Mouse (Mus musculus) spleen, postnatal 0 days (tissue): ENCODE data around the gene Vmn1r4. TPM values are rescaled to one million over a fixed set of nuclear protein-coding genes. Genes with fewer than 3 reads are reported as not detected.

Experiments used
- polyA plus RNA-seq: library from polyadenylated mRNA; unstranded; fragments of >200 nt; fragmentation: Nextera tagmentation; extraction: Ambion mirVana; gene quantifications from 2 replicates; pipeline ENCODE4 v1.2.1, GENCODE M21; 2015

Gene Vmn1r4
- 0.38 and 0.41 TPM in 2 replicates for polyA plus RNA-seq

GRCm38 (mm10) chr6:56923726-56924707, at the start of gene Vmn1r4, which contains the start of gene Nt5c3:
Vmn1r4 (plus strand) TSS chr6:56924015.
Nt5c3 (minus strand) TSS chr6:56923932.

GRCm38 (mm10) chr6:56969973-56970372, 46.2 kb downstream of the Vmn1r4 start, which contains the start of gene Vmn1r5:
Vmn1r5 (plus strand) TSS chr6:56970273.

GRCm38 (mm10) chr6:56996943-56997342, 73.1 kb downstream of the Vmn1r4 start, which contains the start of gene Vmn1r6:
Vmn1r6 (plus strand) TSS chr6:56997243.

Other genes starting within 250 kb of the Vmn1r4 start
- 124 and 145 TPM in 2 replicates for gene Lsm5, start 219.3 kb upstream of the Vmn1r4 start, polyA plus RNA-seq
- 6.1 and 7.1 TPM in 2 replicates for gene Avl9, start 209.1 kb upstream of the Vmn1r4 start, polyA plus RNA-seq
- 15.0 and 15.1 TPM in 2 replicates for gene Kbtbd2, start 126.2 kb upstream of the Vmn1r4 start, polyA plus RNA-seq
- gene Fkbp9, start 92.0 kb upstream of the Vmn1r4 start, polyA plus RNA-seq = 27.9 and 33.6 TPM in 2 replicates
- 214 and 265 TPM in 2 replicates for gene Nt5c3, start 83 bp upstream of the Vmn1r4 start, polyA plus RNA-seq
- 0.05 TPM in 1 of 2 replicates, not detected in the other for gene Vmn1r5, start 46.3 kb downstream of the Vmn1r4 start, polyA plus RNA-seq
- not detected in 2 replicates for gene Vmn1r6, start 73.2 kb downstream of the Vmn1r4 start, polyA plus RNA-seq
- not detected in 2 replicates for gene Vmn1r7, start 101.3 kb downstream of the Vmn1r4 start, polyA plus RNA-seq
- not detected in 2 replicates for gene Vmn1r8, start 108.3 kb downstream of the Vmn1r4 start, polyA plus RNA-seq
- gene Vmn1r9, start 142.8 kb downstream of the Vmn1r4 start, polyA plus RNA-seq = 0.02 TPM in 1 of 2 replicates, not detected in the other
- not detected in 2 replicates for gene Vmn1r10, start 185.4 kb downstream of the Vmn1r4 start, polyA plus RNA-seq
- gene Vmn1r11, start 209.4 kb downstream of the Vmn1r4 start, polyA plus RNA-seq = not detected in 2 replicates
- gene Vmn1r12, start 232.9 kb downstream of the Vmn1r4 start, polyA plus RNA-seq = not detected in 2 replicates